Mouse (Mus musculus) forebrain, embryonic 14.5 days (tissue): ENCODE results near the gene Zbtb20. TPM values are rescaled to one million over a fixed set of nuclear protein-coding genes. Genes with fewer than 3 reads are reported as not detected.

Experiments used
- ATAC-seq: fragments of 200-750 bp; cut with Nextera tagmentation; 2 replicates; pipeline ENCODE4 v1.8.0; 2017; ENCODE audit warnings: mild to moderate bottlenecking, moderate library complexity
- DNase-seq: peaks from one replicate; pipeline ENCODE4 v3.0.0-alpha.2; 2015; ENCODE audit warnings: low spot score
- H3K27ac ChIP-seq: fragments of 300-500 bp; sonication (generic); 2 replicates; pipeline ENCODE4 v1.5.1; 2014; ENCODE audit warnings: low read depth, mild to moderate bottlenecking, control low read depth, low read length, moderate library complexity
- H3K27me3 ChIP-seq: fragments of 300-500 bp; sonication (generic); replicated peaks from 2 replicates; pipeline ENCODE4 v1.6.1; 2014; ENCODE audit warnings: low read length, control low read depth, mixed read lengths; ENCODE audit not compliant: control insufficient read depth, insufficient read depth
- H3K36me3 ChIP-seq: fragments of 300-500 bp; sonication (generic); 2 replicates; pipeline ENCODE4 v1.6.1; 2014; ENCODE audit warnings: low read length, control low read depth; ENCODE audit not compliant: control insufficient read depth, insufficient read depth
- H3K4me1 ChIP-seq: fragments of 300-500 bp; sonication (generic); 2 replicates; pipeline ENCODE4 v1.6.1; 2014; ENCODE audit warnings: antibody characterized with exemption, low read length, control low read depth; ENCODE audit not compliant: control insufficient read depth, insufficient read depth
- H3K4me2 ChIP-seq: fragments of 300-500 bp; sonication (generic); 2 replicates; pipeline ENCODE4 v1.6.1; 2014; ENCODE audit warnings: mild to moderate bottlenecking, control low read depth, low read length
- H3K4me3 ChIP-seq: fragments of 300-500 bp; sonication (generic); 2 replicates; pipeline ENCODE4 v1.5.1; 2014; ENCODE audit warnings: low read depth, low read length, control low read depth
- H3K9ac ChIP-seq: fragments of 300-500 bp; sonication (generic); 2 replicates; pipeline ENCODE4 v1.6.1; 2014; ENCODE audit warnings: mild to moderate bottlenecking, low read length, control low read depth, moderate library complexity
- H3K9me3 ChIP-seq: fragments of 300-500 bp; sonication (generic); replicated peaks from 2 replicates; pipeline ENCODE4 v1.6.1; 2016; ENCODE audit warnings: low read length, control low read depth, mixed read lengths; ENCODE audit not compliant: control insufficient read depth
- WGBS: fragments of 180-500 bp; shearing (Covaris S2); extraction: QIAGEN DNeasy Blood & Tissue Kit; methylation state at CpG from one replicate; pipeline ENCODE4 v1.1.7; 2014; 5-methylcytosine and 5-hydroxymethylcytosine counted together
- polyA plus RNA-seq: library from polyadenylated mRNA; unstranded; fragments of >200 nt; fragmentation: Nextera tagmentation; extraction: Ambion mirVana; gene quantifications from 2 replicates; pipeline ENCODE4 v1.2.1, GENCODE M21; 2014

Gene Zbtb20
- polyA plus RNA-seq, 1 experiment from 2014 or later: 41.0 TPM

- H3K4me1 ChIP-seq: no peaks in the 10 kb centered on the region
- WGBS: 86% methylated on average over 5 of the region's 5 CpGs
- H3K27me3 ChIP-seq: no peaks in the 10 kb centered on the region
- H3K4me3 ChIP-seq: no peak overlapping the region
- H3K9ac ChIP-seq: no peak overlapping the region
- no peak for DNase-seq
- ATAC-seq: no peak
- H3K27ac ChIP-seq: no peak overlapping the region
- H3K4me2 ChIP-seq: no peak overlapping the region
- no peaks in the 10 kb centered on the region for H3K9me3 ChIP-seq
- no peaks in the 10 kb centered on the region for H3K36me3 ChIP-seq
These were observed 572.7 kb downstream of the Zbtb20 start for GRCm38 (mm10) chr16:43448141-43448981.

GRCm38 (mm10) chr16:43454370-43454934 is 578.8 kb downstream of the Zbtb20 start:
- Histone ChIP-seq H3K9me3 (no peaks in the 10 kb centered on the region), H3K4me2 (no peak overlapping the region), H3K27ac (no peak overlapping the region), H3K9ac (no peak overlapping the region), H3K36me3 (no peaks in the 10 kb centered on the region), H3K27me3 (no peaks in the 10 kb centered on the region), H3K4me1 (0 out of 2 replicates have a peak, but pooled peaks cover 2% of the 10 kb centered on the region), H3K4me3 (no peak overlapping the region)
- no peak for DNase-seq
- ATAC-seq: no peak
- WGBS: 56% methylated on average over 4 of the region's 4 CpGs

GRCm38 (mm10) chr16:43456446-43457172 is 580.9 kb downstream of the Zbtb20 start:
- WGBS: 73% methylated on average over 8 of the region's 8 CpGs
- no peaks in the 10 kb centered on the region for H3K36me3 ChIP-seq
- no peak overlapping the region for H3K9ac ChIP-seq
- H3K27me3 ChIP-seq: no peaks in the 10 kb centered on the region
- H3K4me2 ChIP-seq: no peak overlapping the region
- no peaks in the 10 kb centered on the region for H3K9me3 ChIP-seq
- DNase-seq (peak; percentile 22), ATAC-seq (no peak)
- no peak overlapping the region for H3K4me3 ChIP-seq
- H3K27ac ChIP-seq: no peak overlapping the region
- 0 out of 2 replicates have a peak, but pooled peaks cover 2% of the 10 kb centered on the region for H3K4me1 ChIP-seq

- Histone ChIP-seq H3K9me3 (no peaks in the 10 kb centered on the region), H3K4me2 (no peak overlapping the region), H3K36me3 (no peaks in the 10 kb centered on the region), H3K9ac (no peak overlapping the region), H3K4me1 (peaks cover 8% of the 10 kb centered on the region; the same call in 1 of the 2 replicates), H3K4me3 (no peak overlapping the region), H3K27me3 (no peaks in the 10 kb centered on the region), H3K27ac (no peak overlapping the region)
- DNase-seq (peak; percentile 41), ATAC-seq (0 out of 2 replicates have a peak, but pooled peaks have one; percentile 37)
- WGBS: 47% methylated on average over 8 of the region's 8 CpGs
These were observed 582.1 kb downstream of the Zbtb20 start for GRCm38 (mm10) chr16:43457814-43458213.

- no peak overlapping the region for H3K27ac ChIP-seq
- H3K4me2 ChIP-seq: no peak overlapping the region
- H3K9ac ChIP-seq: no peak overlapping the region
- ATAC-seq: no peak
- 83% methylated on average over 7 of the region's 7 CpGs for WGBS
- no peaks in the 10 kb centered on the region for H3K27me3 ChIP-seq
- H3K9me3 ChIP-seq: no peaks in the 10 kb centered on the region
- DNase-seq: no peak
- H3K4me1 ChIP-seq: peaks cover 8% of the 10 kb centered on the region
- H3K4me3 ChIP-seq: no peak overlapping the region
- H3K36me3 ChIP-seq: no peaks in the 10 kb centered on the region
These were observed 583.1 kb downstream of the Zbtb20 start for GRCm38 (mm10) chr16:43458726-43459223.

- WGBS: 89% methylated on average over 3 of the region's 3 CpGs
- Histone ChIP-seq H3K9me3 (no peaks in the 10 kb centered on the region), H3K9ac (no peak overlapping the region), H3K27ac (no peak overlapping the region), H3K4me3 (no peak overlapping the region), H3K36me3 (no peaks in the 10 kb centered on the region), H3K4me1 (peaks cover 22% of the 10 kb centered on the region), H3K4me2 (no peak overlapping the region), H3K27me3 (no peaks in the 10 kb centered on the region)
- DNase-seq: no peak
- ATAC-seq: no peak
These were observed 586.2 kb downstream of the Zbtb20 start for GRCm38 (mm10) chr16:43461745-43462378.

GRCm38 (mm10) chr16:43462470-43463455 is 587.1 kb downstream of the Zbtb20 start:
- H3K27me3 ChIP-seq: no peaks in the 10 kb centered on the region
- 44% methylated on average over 11 of the region's 11 CpGs for WGBS
- H3K4me3 ChIP-seq: no peak overlapping the region
- no peaks in the 10 kb centered on the region for H3K36me3 ChIP-seq
- H3K4me2 ChIP-seq: no peak overlapping the region
- H3K4me1 ChIP-seq: peaks cover 24% of the 10 kb centered on the region
- DNase-seq (peak; percentile 36), ATAC-seq (no peak)
- no peak overlapping the region for H3K9ac ChIP-seq
- no peak overlapping the region for H3K27ac ChIP-seq
- H3K9me3 ChIP-seq: no peaks in the 10 kb centered on the region
